16 mouse cellular contexts compared by ENCODE assay signal in genomic region chr8:26778917-26779537, GRCm38 (mm10).
DNase-seq lines count a peak whose midpoint lies in the region; ATAC-seq lines count a peak whose summit lies in the region.
"Had no signal": no experiment of that assay in that cellular context is flagged by ENCODE, and none has a peak within 500 bp of the region (broad histone marks: within the 10 kb centered on the region; RNA-seq: fewer than 3 reads in every experiment).

No protein-coding gene starts in this region.

- H3K4me3 ChIP-seq in kidney, embryonic 14.5 days (ENCODE audit: low read length): no peak overlapping the region
- H3K4me3 ChIP-seq in neural tube, embryonic 12.5 days: no peak overlapping the region
- H3K4me3 ChIP-seq in limb, embryonic 13.5 days: no peak overlapping the region
- H3K4me3 ChIP-seq: forebrain, embryonic 12.5 days; liver, embryonic 12.5 days had no signal

- no peaks in the 10 kb centered on the region for H3K9me3 ChIP-seq in kidney, embryonic 14.5 days (ENCODE audit: control insufficient read depth, low read length)
- no peaks in the 10 kb centered on the region for H3K9me3 ChIP-seq in neural tube, embryonic 12.5 days
- H3K9me3 ChIP-seq in limb, embryonic 13.5 days: no peaks in the 10 kb centered on the region
- H3K9me3 ChIP-seq: forebrain, embryonic 12.5 days; liver, embryonic 12.5 days had no signal

- no peak for DNase-seq in kidney, postnatal 25 days
- no peak for DNase-seq in neural tube, embryonic 10.5 days (ENCODE audit: extremely low spot score, low spot score)
- DNase-seq in right cerebral cortex, adult 18-20 months: no peak
- DNase-seq in spleen, adult 12 weeks (ENCODE audit: low spot score): no peak
- DNase-seq: adrenal gland, postnatal 14 days; cerebellum, adult 8-10 months; gastrocnemius, postnatal 25 days; lung, embryonic 14.5 days had no signal

- H3K4me1 ChIP-seq in kidney, embryonic 14.5 days (ENCODE audit: control insufficient read depth, insufficient read depth, low read length): peaks cover 15% of the 10 kb centered on the region; the same call in 1 of the 2 replicates
- peaks cover 18% of the 10 kb centered on the region for H3K4me1 ChIP-seq in neural tube, embryonic 12.5 days
- H3K4me1 ChIP-seq in limb, embryonic 13.5 days: peaks cover 29% of the 10 kb centered on the region
- H3K4me1 ChIP-seq: liver, embryonic 12.5 days had no signal

- no peaks in the 10 kb centered on the region for H3K36me3 ChIP-seq in kidney, embryonic 14.5 days (ENCODE audit: control insufficient read depth, insufficient read depth, low read length)
- H3K36me3 ChIP-seq in neural tube, embryonic 12.5 days: no peaks in the 10 kb centered on the region
- H3K36me3 ChIP-seq in limb, embryonic 13.5 days: no peaks in the 10 kb centered on the region
- H3K36me3 ChIP-seq: forebrain, embryonic 12.5 days; liver, embryonic 12.5 days had no signal

- peaks cover 19% of the 10 kb centered on the region; the same call in 1 of the 2 replicates for H3K27me3 ChIP-seq in kidney, embryonic 14.5 days (ENCODE audit: control insufficient read depth, insufficient read depth, low read length)
- peaks cover 9% of the 10 kb centered on the region for H3K27me3 ChIP-seq in neural tube, embryonic 12.5 days (replicated peaks)
- peaks cover 73% of the 10 kb centered on the region for H3K27me3 ChIP-seq in limb, embryonic 13.5 days
- H3K27me3 ChIP-seq: forebrain, embryonic 12.5 days had no signal

- WGBS in kidney, embryonic 14.5 days: 13% methylated on average over 10 of the region's 10 CpGs
- 41% methylated on average over 10 of the region's 10 CpGs for WGBS in neural tube, embryonic 12.5 days
- WGBS in limb, embryonic 13.5 days: 8% methylated on average over 10 of the region's 10 CpGs

- no peak overlapping the region for H3K9ac ChIP-seq in kidney, embryonic 14.5 days (ENCODE audit: low read depth, low read length)
- H3K9ac ChIP-seq in neural tube, embryonic 12.5 days: no peak overlapping the region
- H3K9ac ChIP-seq in limb, embryonic 13.5 days: no peak overlapping the region
- H3K9ac ChIP-seq: forebrain, embryonic 12.5 days; liver, embryonic 12.5 days; lung, embryonic 14.5 days had no signal

- no peak overlapping the region for H3K27ac ChIP-seq in kidney, embryonic 14.5 days (ENCODE audit: low read depth, low read length)
- no peak overlapping the region for H3K27ac ChIP-seq in neural tube, embryonic 12.5 days
- H3K27ac ChIP-seq in limb, embryonic 13.5 days: no peak overlapping the region
- H3K27ac ChIP-seq: forebrain, embryonic 12.5 days; liver, embryonic 12.5 days had no signal

- H3K4me2 ChIP-seq in kidney, embryonic 14.5 days (replicated peaks; ENCODE audit: low read depth, low read length): no peak overlapping the region
- no peak overlapping the region for H3K4me2 ChIP-seq in neural tube, embryonic 12.5 days (replicated peaks)
- H3K4me2 ChIP-seq in limb, embryonic 13.5 days (replicated peaks): peak overlapping the region; percentile 25
- H3K4me2 ChIP-seq: forebrain, embryonic 12.5 days; liver, embryonic 12.5 days; lung, embryonic 14.5 days had no signal

- peak; percentile 62 for ATAC-seq in kidney, embryonic 14.5 days (ENCODE audit: low FRiP score, low TSS enrichment)
- peak; percentile 44 for ATAC-seq in neural tube, embryonic 12.5 days (ENCODE audit: low FRiP score, low read depth)
- peak; percentile 79 for ATAC-seq in limb, embryonic 13.5 days (ENCODE audit: low FRiP score, low read depth)
- ATAC-seq: activated CD4-positive, CD25-positive, alpha-beta regulatory T cell, adult 4 months; inflammation-experienced regulatory T-cells, adult 6 months; liver, embryonic 12.5 days; Patski had no signal
